Mouse (Mus musculus): ENCODE measurements around the gene Camk2g. TPM values are rescaled to one million over a fixed set of nuclear protein-coding genes. Genes with fewer than 3 reads are reported as not detected.

The Camk2g gene
- polyA plus RNA-seq, 1 experiment from 2014 or later: 60.7 TPM

DNA sequence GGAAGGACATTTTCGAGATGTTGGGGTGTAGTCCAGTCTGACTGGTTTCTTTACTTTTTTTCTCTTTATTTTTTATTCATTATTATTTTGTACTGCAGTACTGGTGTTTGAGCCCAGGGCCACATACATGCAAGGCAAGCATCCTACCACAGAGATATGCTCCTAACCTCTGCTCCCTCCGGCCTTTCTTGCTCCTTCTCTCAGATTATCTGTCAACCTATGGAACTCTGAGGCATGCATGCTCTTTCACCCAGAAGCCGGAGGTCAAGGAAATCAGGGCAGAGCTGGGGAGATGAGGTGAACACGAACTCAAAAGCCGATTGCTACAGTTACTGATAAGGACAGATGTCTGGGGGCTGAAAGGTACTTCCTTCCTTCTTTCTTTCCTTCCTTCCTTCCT, 10.6 kb upstream of the Camk2g start:
- Histone ChIP-seq H3K4me1 (peaks cover 17% of the 10 kb centered on the region), H3K9ac (no peak overlapping the region), H3K36me3 (ENCODE audit: poor library complexity, severe bottlenecking) (no peaks in the 10 kb centered on the region), H3K4me3 (no peak overlapping the region), H3K4me2 (no peak overlapping the region), H3K9me3 (replicated peaks) (no peaks in the 10 kb centered on the region), H3K27me3 (no peaks in the 10 kb centered on the region), H3K27ac (no peak overlapping the region)
- WGBS: 86% methylated on average over 5 of the region's 5 CpGs
- no peak for ATAC-seq

DNA sequence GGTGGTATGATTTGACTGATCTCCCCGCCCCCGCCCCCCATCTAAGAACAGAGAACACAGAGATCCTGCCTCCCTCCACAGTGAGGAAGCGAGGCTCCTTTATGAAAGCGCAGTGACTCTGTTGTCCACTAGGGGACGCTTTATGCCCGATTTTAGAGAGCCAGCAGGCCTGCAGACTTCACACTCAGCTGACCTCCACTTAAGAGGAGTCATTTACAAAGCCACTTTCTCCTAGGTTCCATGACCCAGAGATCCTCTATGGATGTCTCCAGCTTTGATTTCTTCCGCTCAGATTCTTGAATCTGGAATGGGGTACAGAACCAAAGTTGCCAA, 9.7 kb upstream of the Camk2g start:
- H3K36me3 ChIP-seq (ENCODE audit: poor library complexity, severe bottlenecking): no peaks in the 10 kb centered on the region
- ATAC-seq: peak; percentile 71
- no peak overlapping the region for H3K9ac ChIP-seq

DNA sequence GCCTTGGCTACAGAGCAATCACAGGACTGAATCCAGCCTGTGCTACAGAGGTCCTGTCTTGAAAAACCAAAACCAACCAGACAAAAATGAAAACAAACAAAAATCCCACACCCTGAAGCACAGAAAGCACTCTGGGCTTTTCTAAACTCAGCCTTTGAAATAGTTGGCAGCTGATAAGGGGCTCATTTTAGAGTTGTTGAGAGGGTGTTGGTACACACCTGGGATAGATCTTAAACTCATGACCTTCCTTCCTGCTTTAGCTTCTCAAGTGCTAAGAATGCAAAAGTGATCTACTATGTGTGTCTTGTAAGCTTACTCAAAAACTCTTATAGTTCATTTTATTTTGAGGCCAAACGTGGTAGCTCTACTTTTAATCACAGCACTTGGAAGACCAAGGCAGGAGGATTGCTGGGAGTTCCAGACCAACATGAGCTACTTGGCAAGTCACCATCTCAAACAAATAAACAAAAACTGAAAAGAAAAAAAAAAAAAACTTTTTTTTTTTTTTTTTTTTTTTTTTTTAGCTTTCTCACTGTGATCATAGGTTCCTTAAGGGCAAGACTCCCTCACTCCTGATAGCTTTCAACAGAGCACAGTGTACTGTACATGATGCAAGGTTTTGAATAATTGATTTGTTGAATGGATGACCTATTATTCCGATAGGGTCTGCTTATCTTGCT, 9.2 kb upstream of the Camk2g start:
- no peaks in the 10 kb centered on the region; the same call in 1 of the 2 replicates for H3K27me3 ChIP-seq
- H3K4me1 ChIP-seq: peaks cover 17% of the 10 kb centered on the region
- H3K9me3 ChIP-seq (replicated peaks): no peaks in the 10 kb centered on the region
- H3K27ac ChIP-seq: no peak overlapping the region
- H3K9ac ChIP-seq: no peak overlapping the region
- ATAC-seq: peak; percentile 60
- WGBS: 44% methylated on average over 2 of the region's 2 CpGs
- H3K4me2 ChIP-seq: no peak overlapping the region
- H3K4me3 ChIP-seq: no peak overlapping the region
- no peaks in the 10 kb centered on the region for H3K36me3 ChIP-seq (ENCODE audit: poor library complexity, severe bottlenecking)

More for the DNA sequence above, 9.7 kb upstream of the Camk2g start:
- H3K4me2 ChIP-seq: no peak overlapping the region
- no peaks in the 10 kb centered on the region for H3K27me3 ChIP-seq
- H3K4me3 ChIP-seq: no peak overlapping the region
- no peak overlapping the region for H3K27ac ChIP-seq
- 3% methylated on average over 7 of the region's 7 CpGs for WGBS
- no peaks in the 10 kb centered on the region for H3K9me3 ChIP-seq (replicated peaks)
- H3K4me1 ChIP-seq: peaks cover 17% of the 10 kb centered on the region

DNA sequence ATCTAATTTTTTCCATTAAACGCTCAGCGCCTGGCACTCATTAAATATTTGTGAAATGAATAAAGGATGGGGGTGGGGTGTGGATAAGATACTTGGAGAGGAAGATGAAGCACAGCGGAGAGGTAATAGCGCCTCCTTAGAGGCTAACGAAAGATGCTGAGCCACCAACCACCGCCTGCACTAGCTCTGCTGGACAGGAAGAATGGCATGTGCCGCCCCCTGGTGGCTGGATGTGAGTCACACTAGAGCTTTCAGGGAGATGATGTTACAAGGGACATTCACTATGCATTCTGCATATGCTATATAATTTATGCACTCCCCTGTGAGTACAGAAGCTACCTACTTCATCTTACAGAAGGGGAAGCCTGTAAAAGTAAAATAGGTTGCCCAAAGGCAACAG, 4.9 kb upstream of the Camk2g start:
- Histone ChIP-seq H3K27ac (no peak overlapping the region), H3K4me3 (no peak overlapping the region), H3K4me2 (no peak overlapping the region), H3K9me3 (replicated peaks) (no peaks in the 10 kb centered on the region), H3K4me1 (peaks cover 26% of the 10 kb centered on the region), H3K9ac (no peak overlapping the region), H3K36me3 (ENCODE audit: poor library complexity, severe bottlenecking) (no peaks in the 10 kb centered on the region), H3K27me3 (peaks cover 5% of the 10 kb centered on the region; the same call in 1 of the 2 replicates)
- WGBS: 5% methylated on average over 7 of the region's 7 CpGs
- no peak for ATAC-seq

DNA sequence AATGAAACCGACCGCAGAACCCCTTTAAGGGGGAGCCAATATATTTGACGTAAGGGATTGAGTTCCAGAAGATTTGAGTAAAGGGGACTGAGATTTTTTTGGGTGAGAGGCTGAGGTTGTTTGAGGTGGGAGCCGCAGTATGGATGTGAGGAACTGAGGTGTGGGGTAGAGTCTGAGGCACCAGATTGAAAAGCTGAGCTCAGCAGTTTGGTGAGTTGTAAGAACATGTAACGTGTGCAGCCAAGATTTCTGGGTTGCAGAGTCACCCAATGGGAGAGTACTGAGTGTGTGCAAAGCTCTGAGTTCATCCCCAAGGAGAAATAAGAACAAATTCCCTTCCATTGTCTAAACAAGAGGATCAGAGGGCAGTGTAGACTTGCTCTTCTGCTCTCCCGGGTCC, 4.4 kb upstream of the Camk2g start:
- Histone ChIP-seq H3K4me2 (no peak overlapping the region), H3K4me1 (peaks cover 26% of the 10 kb centered on the region), H3K9ac (no peak overlapping the region), H3K27ac (no peak overlapping the region), H3K27me3 (peaks cover 5% of the 10 kb centered on the region; the same call in 1 of the 2 replicates), H3K36me3 (ENCODE audit: poor library complexity, severe bottlenecking) (no peaks in the 10 kb centered on the region), H3K9me3 (replicated peaks) (no peaks in the 10 kb centered on the region), H3K4me3 (no peak overlapping the region)
- ATAC-seq: no peak
- 85% methylated on average over 6 of the region's 6 CpGs for WGBS

DNA sequence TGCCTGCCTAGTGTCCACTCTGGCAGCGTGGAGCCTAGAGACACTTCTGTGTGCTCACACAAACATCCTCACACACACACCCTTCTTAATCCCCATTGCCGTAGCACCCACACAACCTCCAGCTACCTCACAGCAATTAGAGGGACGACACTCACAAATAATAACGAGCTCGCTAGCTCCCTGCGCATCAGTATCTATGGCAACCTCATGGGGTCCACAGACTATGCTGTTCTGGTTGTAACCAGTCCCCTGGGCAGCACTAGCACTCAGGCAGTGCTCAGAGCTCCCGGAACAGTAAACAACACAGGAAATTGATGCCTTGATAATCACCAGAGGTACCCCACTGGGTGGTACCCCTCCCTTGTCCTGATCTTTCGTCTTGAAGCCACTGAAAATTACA, 2.8 kb upstream of the Camk2g start:
- no peak overlapping the region for H3K4me3 ChIP-seq
- no peak; the same call in 1 of the 2 replicates for ATAC-seq
- peaks cover 39% of the 10 kb centered on the region for H3K4me1 ChIP-seq
- H3K36me3 ChIP-seq (ENCODE audit: poor library complexity, severe bottlenecking): 0 out of 2 replicates have a peak, but pooled peaks cover 3% of the 10 kb centered on the region
- no peak overlapping the region for H3K27ac ChIP-seq
- WGBS: 22% methylated on average over 8 of the region's 8 CpGs
- peaks cover 5% of the 10 kb centered on the region; the same call in 1 of the 2 replicates for H3K27me3 ChIP-seq
- peak overlapping the region; percentile 0; the same call in 1 of the 2 replicates for H3K4me2 ChIP-seq
- no peak overlapping the region for H3K9ac ChIP-seq
- no peaks in the 10 kb centered on the region for H3K9me3 ChIP-seq (replicated peaks)

DNA sequence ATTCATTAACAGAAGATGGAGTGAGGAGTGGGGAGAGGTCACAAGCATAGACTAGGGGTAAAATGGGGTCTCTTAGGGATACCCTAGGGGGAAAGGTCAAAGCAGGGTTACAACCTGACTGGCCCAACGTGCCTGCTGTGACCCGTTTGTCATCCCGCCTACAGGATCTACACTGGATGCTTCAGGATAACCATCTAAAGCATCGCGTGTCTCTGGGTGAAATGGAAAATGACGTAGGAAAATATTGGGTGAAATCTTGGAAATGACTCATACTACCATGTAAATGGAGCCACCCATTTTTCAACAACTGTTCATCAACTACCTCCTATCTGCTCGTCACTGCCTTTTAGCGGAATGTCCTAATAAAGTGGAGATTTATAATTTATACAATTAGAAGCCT, 2.3 kb upstream of the Camk2g start:
- Histone ChIP-seq H3K9me3 (replicated peaks) (no peaks in the 10 kb centered on the region), H3K4me3 (no peak overlapping the region), H3K27ac (no peak overlapping the region), H3K4me2 (peak overlapping the region; percentile 0; the same call in 1 of the 2 replicates), H3K9ac (no peak overlapping the region), H3K4me1 (peaks cover 39% of the 10 kb centered on the region), H3K27me3 (peaks cover 5% of the 10 kb centered on the region; the same call in 1 of the 2 replicates), H3K36me3 (ENCODE audit: poor library complexity, severe bottlenecking) (peaks cover 7% of the 10 kb centered on the region; the same call in 1 of the 2 replicates)
- WGBS: 79% methylated on average over 8 of the region's 8 CpGs
- ATAC-seq: no peak

DNA sequence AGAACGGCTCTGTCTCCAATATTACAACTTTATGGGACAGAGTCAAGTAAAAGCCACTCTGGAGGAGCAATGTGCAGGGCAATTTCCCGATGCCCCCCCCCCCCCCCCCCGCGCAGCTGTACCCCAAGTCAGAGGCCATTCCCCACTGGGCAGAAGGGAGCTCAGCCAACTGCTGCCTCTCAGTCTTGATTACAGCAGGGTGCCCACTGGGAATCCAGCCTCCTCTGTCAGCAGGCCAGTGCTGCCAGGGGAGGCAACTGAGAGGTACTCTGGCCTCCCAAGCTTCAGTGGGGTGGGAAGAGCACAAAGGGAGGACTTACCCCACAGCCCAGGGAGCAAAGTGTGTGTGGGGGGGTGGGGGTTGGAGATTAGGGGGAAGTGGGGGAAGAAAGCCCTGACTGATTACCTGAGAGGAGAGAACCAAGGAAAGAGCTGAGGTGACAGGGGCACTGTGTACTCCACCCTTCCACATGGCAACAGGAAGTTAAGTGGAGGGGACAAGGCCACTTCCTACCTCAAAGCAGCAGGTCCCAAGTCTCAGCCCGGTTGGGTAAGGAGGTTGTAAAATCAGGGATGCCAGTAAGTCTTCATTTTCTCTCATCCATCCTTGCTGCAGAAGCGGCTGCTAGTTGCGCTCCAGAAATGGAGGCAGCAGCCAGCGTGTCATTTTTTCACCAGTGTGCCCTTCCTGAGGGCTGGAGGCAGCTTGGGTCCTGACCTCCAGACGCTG, 1.7 kb upstream of the Camk2g start:
- peaks cover 39% of the 10 kb centered on the region for H3K4me1 ChIP-seq
- peaks cover 12% of the 10 kb centered on the region for H3K36me3 ChIP-seq (ENCODE audit: poor library complexity, severe bottlenecking)
- H3K4me3 ChIP-seq: no peak overlapping the region
- WGBS: 59% methylated on average over 7 of the region's 9 CpGs
- no peak overlapping the region for H3K9ac ChIP-seq
- H3K4me2 ChIP-seq: no peak overlapping the region
- H3K9me3 ChIP-seq (replicated peaks): no peaks in the 10 kb centered on the region
- H3K27ac ChIP-seq: no peak overlapping the region
- ATAC-seq: no peak
- peaks cover 5% of the 10 kb centered on the region; the same call in 1 of the 2 replicates for H3K27me3 ChIP-seq

DNA sequence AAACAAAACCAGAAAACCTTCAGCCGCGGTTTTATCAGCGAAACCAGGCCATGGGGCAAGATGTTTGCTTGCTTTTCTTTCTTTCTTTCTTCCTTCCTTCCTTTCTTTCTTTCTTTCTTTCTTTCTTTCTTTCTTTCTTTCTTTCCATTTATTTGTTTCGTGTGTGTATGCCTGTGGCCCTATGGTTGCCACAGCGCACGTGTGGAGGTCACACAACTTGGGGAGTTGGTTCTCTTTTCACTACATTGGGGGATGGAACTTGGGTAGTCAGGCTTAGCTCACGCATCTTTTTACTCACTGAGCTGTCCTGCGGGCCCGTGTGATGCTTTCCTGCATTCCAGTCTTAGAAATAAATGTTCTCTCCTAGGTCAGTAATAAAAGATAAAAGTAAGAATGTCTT, 701 bp upstream of the Camk2g start:
- peak overlapping the region; percentile 84 for H3K4me3 ChIP-seq
- peaks cover 5% of the 10 kb centered on the region; the same call in 1 of the 2 replicates for H3K27me3 ChIP-seq
- peak overlapping the region; percentile 81 for H3K9ac ChIP-seq
- no peaks in the 10 kb centered on the region for H3K9me3 ChIP-seq (replicated peaks)
- H3K36me3 ChIP-seq (ENCODE audit: poor library complexity, severe bottlenecking): peaks cover 22% of the 10 kb centered on the region
- no peak for ATAC-seq
- 10% methylated on average over 9 of the region's 9 CpGs for WGBS
- peak overlapping the region; percentile 80 for H3K4me2 ChIP-seq
- H3K27ac ChIP-seq: no peak overlapping the region
- H3K4me1 ChIP-seq: peaks cover 39% of the 10 kb centered on the region

DNA sequence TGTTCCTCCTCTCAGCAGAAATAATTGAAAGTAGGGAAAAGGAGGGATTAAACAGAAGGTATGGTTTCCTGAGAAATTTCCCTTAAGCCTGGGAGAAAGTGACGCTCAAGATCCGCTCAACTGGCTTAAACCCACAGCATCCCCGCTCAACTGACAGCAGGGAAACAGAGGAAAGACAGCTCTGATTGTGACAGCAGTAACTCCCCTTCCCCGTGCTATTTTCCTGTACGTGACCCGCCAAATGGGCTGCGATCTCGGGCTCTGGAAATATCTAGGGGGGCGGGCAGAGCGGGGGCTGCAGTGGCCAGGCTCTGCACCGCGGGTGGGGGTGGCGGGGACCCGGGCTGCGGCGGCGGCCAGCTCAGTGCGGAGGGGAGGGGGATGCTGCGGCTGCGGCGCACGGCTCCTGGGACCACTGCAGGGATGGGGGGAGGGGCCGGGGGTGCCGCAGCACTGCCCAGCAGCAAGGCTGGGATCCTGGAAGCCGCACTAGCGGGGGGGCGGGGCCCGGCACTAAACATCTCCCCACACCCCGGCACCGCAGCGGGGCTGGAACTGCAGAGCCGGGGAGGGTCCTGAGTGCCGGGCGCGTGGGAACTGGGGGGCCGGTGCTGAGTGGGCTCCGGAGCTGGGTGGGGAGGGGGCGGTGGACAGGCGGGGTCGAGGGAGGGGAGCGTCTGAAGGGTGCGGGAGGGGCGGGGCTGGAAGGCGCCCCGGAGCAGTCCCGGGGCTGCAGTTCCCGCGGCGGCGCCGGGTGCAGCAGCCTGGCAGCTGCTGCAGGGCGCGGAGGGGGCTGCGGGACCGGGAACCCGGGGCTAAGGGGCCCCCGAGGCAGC, 748 bp downstream of the Camk2g start:
- Histone ChIP-seq H3K9ac (peak overlapping the region; percentile 81), H3K27me3 (peaks cover 5% of the 10 kb centered on the region; the same call in 1 of the 2 replicates), H3K4me3 (peak overlapping the region; percentile 84), H3K9me3 (replicated peaks) (no peaks in the 10 kb centered on the region), H3K36me3 (ENCODE audit: poor library complexity, severe bottlenecking) (peaks cover 32% of the 10 kb centered on the region), H3K27ac (peak overlapping the region; percentile 80), H3K4me2 (peak overlapping the region; percentile 80), H3K4me1 (peaks cover 39% of the 10 kb centered on the region)
- ATAC-seq: peak; percentile 72
- WGBS: under 1% methylated on average over 40 of the region's 57 CpGs

DNA sequence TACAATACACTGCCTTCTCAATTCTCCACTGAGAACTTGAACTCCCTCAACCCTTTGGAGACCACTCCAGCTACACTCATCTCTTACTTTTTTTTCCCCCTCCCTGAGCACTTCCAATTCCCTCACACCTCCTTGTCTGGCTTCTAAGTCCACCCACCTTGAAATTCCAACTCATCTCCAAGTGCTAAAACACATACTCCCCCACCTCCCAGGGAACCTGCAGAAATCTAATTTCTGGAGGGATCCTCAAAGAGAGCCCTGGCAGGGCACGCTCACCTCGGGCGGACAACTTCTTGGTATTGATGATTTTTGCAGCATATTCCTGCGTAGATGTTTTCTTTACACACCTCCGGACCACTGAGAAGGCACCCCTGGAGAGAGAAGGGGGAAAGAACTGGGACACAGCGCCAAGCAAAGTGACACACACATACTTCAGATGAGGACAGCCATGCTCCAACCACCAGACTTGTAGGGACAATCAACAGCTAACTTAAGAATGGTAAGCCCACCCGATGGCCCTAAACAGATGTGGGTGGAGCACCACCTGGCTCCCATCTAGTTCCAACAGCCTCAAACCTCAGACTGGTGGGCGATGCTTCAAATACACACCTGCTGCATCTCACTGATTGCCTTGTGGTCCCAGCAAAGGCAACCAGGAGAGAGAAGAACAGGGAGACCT, 1.5 kb downstream of the Camk2g start:
- no peak for ATAC-seq
- Histone ChIP-seq H3K9ac (peak overlapping the region; percentile 81), H3K36me3 (ENCODE audit: poor library complexity, severe bottlenecking) (peaks cover 39% of the 10 kb centered on the region), H3K27ac (no peak overlapping the region), H3K4me3 (peak overlapping the region; percentile 84), H3K9me3 (replicated peaks) (no peaks in the 10 kb centered on the region), H3K4me1 (peaks cover 39% of the 10 kb centered on the region), H3K27me3 (peaks cover 5% of the 10 kb centered on the region; the same call in 1 of the 2 replicates), H3K4me2 (peak overlapping the region; percentile 80)
- WGBS: 75% methylated on average over 8 of the region's 8 CpGs

All from forebrain, embryonic 13.5 days (tissue).